Mouse (Mus musculus): ENCODE data around the gene Fign. TPM values are rescaled to one million over a fixed set of nuclear protein-coding genes. Genes with fewer than 3 reads are reported as not detected.

Fign gene
- total RNA-seq (2023): not detected

DNA sequence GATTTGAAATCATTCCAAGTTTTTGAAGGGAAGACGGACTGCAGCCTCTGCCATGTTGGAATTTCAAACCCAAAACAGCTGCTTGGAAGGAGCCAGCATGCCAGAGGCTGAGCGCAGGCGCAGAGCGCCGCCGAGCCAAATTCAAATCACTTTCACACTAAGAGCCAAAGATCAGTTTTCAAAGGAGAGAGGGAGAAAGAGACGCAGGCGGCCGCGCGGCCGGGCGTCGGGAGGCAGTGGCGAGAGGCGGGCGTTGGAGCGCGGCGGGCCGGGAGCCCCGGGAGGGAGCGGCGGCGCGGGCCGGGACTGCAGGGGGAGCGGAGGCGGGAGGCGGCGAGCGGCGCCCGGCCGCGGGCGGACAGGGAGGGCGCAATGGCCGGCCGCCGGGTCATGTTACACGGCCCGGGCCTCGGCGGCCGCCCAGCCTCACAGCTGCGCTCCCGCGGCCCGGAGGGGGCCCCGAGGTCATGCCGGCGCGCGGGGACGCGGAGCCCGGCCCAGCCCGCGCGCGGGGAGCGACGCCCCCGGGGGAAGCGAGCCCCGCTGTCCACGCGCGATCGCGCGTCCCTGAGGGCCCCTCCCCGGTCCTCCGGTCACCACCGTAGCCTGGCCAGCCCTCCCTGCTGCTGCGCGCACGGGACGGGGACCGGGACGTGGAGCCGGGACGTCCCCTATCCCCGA is at the start of gene Fign:
Gene Fign, minus strand, starts transcription at position 102 of the 681 bp plus-strand sequence.

All from neutrophil, adult 83 days (primary cell).